Mouse (Mus musculus) stomach, embryonic 14.5 days (tissue): Measurements from ENCODE around the gene Hspb9. TPM values are rescaled to one million over a fixed set of nuclear protein-coding genes. Genes with fewer than 3 reads are reported as not detected.

Source experiments
- ATAC-seq: fragments of 200-750 bp; cut with Nextera tagmentation; 2 replicates; pipeline ENCODE4 v1.8.0; 2017; ENCODE audit warnings: low read depth, moderate TSS enrichment; ENCODE audit not compliant: insufficient number of reproducible peaks, insufficient read depth, low FRiP score
- H3K27ac ChIP-seq: fragments of 300-500 bp; sonication (generic); 2 replicates; pipeline ENCODE4 v1.5.1; 2014; ENCODE audit warnings: mild to moderate bottlenecking, low read length, moderate library complexity, mixed read lengths
- H3K27me3 ChIP-seq: fragments of 300-500 bp; sonication (generic); 2 replicates; pipeline ENCODE4 v1.6.1; 2014; ENCODE audit warnings: low read length, control low read depth, mixed read lengths; ENCODE audit not compliant: control insufficient read depth, insufficient read depth
- H3K36me3 ChIP-seq: fragments of 300-500 bp; sonication (generic); 2 replicates; pipeline ENCODE4 v1.6.1; 2014; ENCODE audit warnings: mild to moderate bottlenecking, control low read depth, low read length, moderate library complexity, mixed read lengths; ENCODE audit not compliant: control insufficient read depth, insufficient read depth
- H3K4me1 ChIP-seq: fragments of 300-500 bp; sonication (generic); 2 replicates; pipeline ENCODE4 v1.6.1; 2014; ENCODE audit warnings: low read length, control low read depth, mixed read lengths; ENCODE audit not compliant: control insufficient read depth, insufficient read depth
- H3K4me2 ChIP-seq: fragments of 300-500 bp; sonication (generic); replicated peaks from 2 replicates; pipeline ENCODE4 v1.6.1; 2014; ENCODE audit warnings: low read depth, low read length, control low read depth
- H3K4me3 ChIP-seq: fragments of 300-500 bp; sonication (generic); 2 replicates; pipeline ENCODE4 v1.5.1; 2014; ENCODE audit warnings: low read depth, low read length, control low read depth
- H3K9ac ChIP-seq: fragments of 300-500 bp; sonication (generic); replicated peaks from 2 replicates; pipeline ENCODE4 v1.6.1; 2014; ENCODE audit warnings: low read depth, mild to moderate bottlenecking, control low read depth, low read length, moderate library complexity, mixed read lengths
- H3K9me3 ChIP-seq: fragments of 300-500 bp; sonication (generic); 2 replicates; pipeline ENCODE4 v1.6.1; 2016; ENCODE audit warnings: low read depth, low read length, control low read depth; ENCODE audit not compliant: control insufficient read depth
- WGBS: fragments of 180-500 bp; shearing (Covaris S2); extraction: QIAGEN DNeasy Blood & Tissue Kit; methylation state at CpG from one replicate; pipeline ENCODE4 v1.1.7; 2014; 5-methylcytosine and 5-hydroxymethylcytosine counted together
- polyA plus RNA-seq: library from polyadenylated mRNA; unstranded; fragments of >200 nt; fragmentation: Nextera tagmentation; extraction: Ambion mirVana; gene quantifications from 2 replicates; pipeline ENCODE4 v1.2.1, GENCODE M21; 2014

The Hspb9 gene
- polyA plus RNA-seq, 1 experiment from 2014 or later, result 0.41 TPM

DNA sequence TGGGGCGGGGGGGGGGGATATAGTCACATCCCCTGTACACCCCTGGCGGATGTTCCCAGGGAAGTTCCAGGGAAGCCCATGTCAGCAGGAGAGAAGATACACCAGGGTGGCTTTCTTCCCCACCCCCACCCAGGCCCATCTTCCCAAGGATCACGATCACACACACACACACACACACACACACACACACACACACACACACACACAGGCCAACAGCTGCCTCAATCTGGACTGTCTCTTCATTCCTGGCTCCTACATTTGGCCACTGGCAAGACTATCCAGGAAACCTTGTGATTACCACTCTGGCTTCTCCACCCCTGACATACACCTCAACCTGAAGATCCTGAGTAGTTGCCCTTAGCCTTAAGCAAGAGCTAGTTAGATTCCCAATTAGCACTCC is 28.3 kb upstream of the Hspb9 start:
- Histone ChIP-seq H3K9me3 (no peaks in the 10 kb centered on the region), H3K36me3 (no peaks in the 10 kb centered on the region), H3K9ac (no peak overlapping the region), H3K4me2 (no peak overlapping the region), H3K4me3 (no peak overlapping the region), H3K4me1 (no peaks in the 10 kb centered on the region), H3K27ac (no peak overlapping the region), H3K27me3 (no peaks in the 10 kb centered on the region)
- no peak for ATAC-seq
- WGBS, result 85% methylated on average over 3 of the region's 3 CpGs

DNA sequence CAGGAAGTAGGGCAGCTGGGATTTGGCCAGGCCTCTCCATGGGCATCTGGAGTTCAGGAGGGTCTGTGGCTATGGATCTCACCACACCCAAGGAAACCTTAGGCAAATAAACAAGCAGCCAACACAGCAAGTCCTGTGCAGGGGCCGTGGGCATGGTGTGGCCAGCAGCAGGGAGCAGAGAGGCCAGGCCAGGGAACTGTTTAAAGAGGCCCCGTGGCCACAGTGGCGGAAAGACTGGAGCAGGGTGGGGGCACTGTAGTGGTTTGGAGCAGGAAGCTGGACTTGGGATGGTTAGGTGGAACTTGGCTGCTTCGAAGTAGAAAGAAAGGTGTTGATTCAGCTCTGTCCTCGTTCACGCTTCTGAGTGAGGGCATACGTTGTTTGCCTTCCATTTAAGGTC is 26.4 kb upstream of the Hspb9 start:
- Histone ChIP-seq H3K4me3 (no peak overlapping the region), H3K27me3 (no peaks in the 10 kb centered on the region), H3K27ac (no peak overlapping the region), H3K4me1 (no peaks in the 10 kb centered on the region), H3K36me3 (no peaks in the 10 kb centered on the region), H3K9me3 (no peaks in the 10 kb centered on the region), H3K9ac (no peak overlapping the region), H3K4me2 (no peak overlapping the region)
- 68% methylated on average over 7 of the region's 7 CpGs for WGBS
- no peak for ATAC-seq

DNA sequence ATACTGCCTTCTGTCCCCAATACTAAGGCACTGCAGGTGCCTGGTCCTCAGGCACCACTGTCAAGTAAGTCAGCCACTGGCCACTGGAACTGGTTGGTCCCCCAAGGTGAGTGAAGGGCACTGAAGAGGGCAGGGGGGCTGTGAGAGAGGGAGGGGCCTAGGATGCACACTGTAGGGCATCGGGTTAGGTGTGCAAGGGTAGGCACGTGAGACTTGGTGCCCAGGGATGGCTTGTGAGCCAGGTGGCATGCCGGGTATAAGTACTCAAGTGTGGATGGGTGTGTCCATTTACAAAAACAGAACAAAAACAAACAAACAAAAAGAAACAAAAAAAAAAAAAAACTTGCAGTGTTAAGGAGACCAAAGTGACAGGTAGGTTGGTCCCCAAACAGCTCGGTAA is 25.2 kb upstream of the Hspb9 start:
- 70% methylated on average over 4 of the region's 4 CpGs for WGBS
- H3K9me3 ChIP-seq, result no peaks in the 10 kb centered on the region
- no peak for ATAC-seq
- no peak overlapping the region for H3K27ac ChIP-seq
- no peak overlapping the region for H3K4me3 ChIP-seq
- no peak overlapping the region for H3K9ac ChIP-seq
- H3K36me3 ChIP-seq, result no peaks in the 10 kb centered on the region
- no peaks in the 10 kb centered on the region for H3K4me1 ChIP-seq
- H3K27me3 ChIP-seq, result no peaks in the 10 kb centered on the region
- no peak overlapping the region for H3K4me2 ChIP-seq

DNA sequence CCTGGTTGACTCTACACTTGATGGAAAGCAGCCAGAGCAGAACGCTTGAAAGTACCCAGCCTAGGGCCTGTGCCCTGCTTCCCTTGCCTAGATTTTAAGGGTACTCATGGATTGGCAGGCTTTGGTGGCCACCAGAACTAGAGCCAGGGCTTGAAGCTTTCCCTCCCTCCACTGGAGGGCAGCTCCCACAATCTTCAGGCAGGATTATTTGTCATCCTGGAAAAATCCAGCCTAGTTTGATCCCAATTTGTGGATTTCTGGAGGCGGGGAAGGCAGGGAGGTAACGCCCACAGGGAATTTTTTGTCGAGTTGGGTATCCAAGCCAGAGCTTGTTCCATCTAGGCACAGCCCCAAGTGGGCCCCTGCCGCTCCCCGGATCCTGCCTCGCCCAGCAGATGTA is 23.3 kb upstream of the Hspb9 start:
- ATAC-seq, result no peak

DNA sequence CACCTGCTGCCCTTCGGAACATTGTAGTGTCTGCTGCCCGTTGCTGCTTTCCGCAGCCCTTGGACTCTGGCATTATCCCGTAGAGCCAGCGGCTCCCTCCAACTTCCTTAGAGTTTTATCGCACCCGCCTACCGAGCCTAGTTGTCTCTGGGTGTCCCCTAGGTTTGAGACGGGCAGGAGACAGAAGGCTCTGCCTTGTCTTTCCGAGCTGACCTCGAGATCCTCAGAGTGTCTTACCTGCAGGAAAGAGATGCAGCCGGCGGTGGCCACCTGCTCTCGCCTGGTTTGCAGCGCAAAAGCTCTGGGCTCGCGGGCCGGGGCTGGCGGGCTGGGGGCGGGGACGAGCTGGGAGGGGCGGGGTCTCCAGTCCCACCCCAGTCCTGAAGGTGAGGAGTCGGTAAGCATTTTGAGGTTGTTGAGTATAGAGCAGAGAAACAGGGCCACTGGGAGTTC is 21.5 kb upstream of the Hspb9 start, which contains the start of gene Zfp385c:
TSS of gene Zfp385c (minus strand) at position 292 of the 453 bp plus-strand sequence.
- no peaks in the 10 kb centered on the region for H3K9me3 ChIP-seq

More for the DNA sequence above, 23.3 kb upstream of the Hspb9 start:
- no peaks in the 10 kb centered on the region for H3K36me3 ChIP-seq
- H3K27me3 ChIP-seq, result no peaks in the 10 kb centered on the region
- H3K9me3 ChIP-seq, result no peaks in the 10 kb centered on the region
- no peak overlapping the region for H3K27ac ChIP-seq
- no peak overlapping the region for H3K4me2 ChIP-seq
- H3K4me3 ChIP-seq, result no peak overlapping the region
- 74% methylated on average over 7 of the region's 7 CpGs for WGBS
- no peak overlapping the region for H3K9ac ChIP-seq
- no peaks in the 10 kb centered on the region for H3K4me1 ChIP-seq

DNA sequence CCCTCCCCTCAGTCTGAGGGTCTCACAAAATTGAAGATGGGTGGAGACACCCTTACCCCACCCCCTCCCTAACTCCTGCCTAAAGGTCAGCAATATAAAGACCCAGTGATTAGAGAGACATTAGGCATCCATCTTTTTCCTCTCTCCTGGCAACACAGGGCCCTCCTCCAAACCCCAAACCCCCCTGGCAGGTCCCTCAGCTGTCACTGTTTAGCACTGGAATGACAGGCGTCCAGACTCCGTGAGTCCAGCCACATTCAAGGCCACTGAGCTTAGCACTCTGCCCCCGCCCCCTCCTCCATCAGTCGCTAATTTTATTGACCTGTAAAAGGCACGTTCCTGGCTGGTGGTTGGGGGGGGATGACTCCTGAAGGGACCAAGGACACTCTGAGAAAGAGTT is 20.5 kb upstream of the Hspb9 start:
- 25% methylated on average over 5 of the region's 5 CpGs for WGBS
- no peak for ATAC-seq
- no peaks in the 10 kb centered on the region for H3K4me1 ChIP-seq

More for the DNA sequence above, 21.5 kb upstream of the Hspb9 start, which contains the start of gene Zfp385c:
- no peaks in the 10 kb centered on the region for H3K36me3 ChIP-seq
- H3K4me2 ChIP-seq, result peak within 1 kb of the TSS; percentile 48
- no peak within 1 kb of the TSS for H3K9ac ChIP-seq
- peak within 1 kb of the TSS; percentile 15; the same call in 1 of the 2 replicates for H3K4me3 ChIP-seq
- 1% methylated on average over 23 of the region's 23 CpGs for WGBS
- H3K27me3 ChIP-seq, result no peaks in the 10 kb centered on the region
- no peak within 1 kb of the TSS for H3K27ac ChIP-seq
- ATAC-seq, result no peak
- no peaks in the 10 kb centered on the region for H3K4me1 ChIP-seq

DNA sequence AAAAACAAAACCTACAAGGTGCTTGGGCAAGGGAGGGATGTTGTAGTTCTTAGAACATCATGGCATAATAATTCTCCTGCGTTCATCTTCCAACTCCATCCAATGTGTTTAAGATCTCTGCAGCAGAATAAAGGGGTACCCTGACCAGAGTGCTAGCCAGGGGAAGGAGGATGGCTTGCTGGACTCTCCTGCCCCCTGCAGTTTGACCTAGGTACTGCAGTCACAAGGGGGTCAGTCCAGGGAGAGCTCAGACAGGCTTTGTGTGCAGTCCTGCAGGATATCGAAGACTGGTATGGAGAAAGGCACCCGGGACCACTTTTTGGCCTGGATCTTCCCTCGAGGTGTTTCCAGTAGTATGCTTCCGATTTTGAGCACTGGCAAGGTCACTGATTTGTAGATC is 18.7 kb upstream of the Hspb9 start:
- Histone ChIP-seq H3K36me3 (no peaks in the 10 kb centered on the region), H3K4me1 (no peaks in the 10 kb centered on the region), H3K9me3 (no peaks in the 10 kb centered on the region), H3K9ac (no peak overlapping the region), H3K27ac (no peak overlapping the region), H3K27me3 (no peaks in the 10 kb centered on the region), H3K4me2 (no peak overlapping the region), H3K4me3 (no peak overlapping the region)
- ATAC-seq, result no peak
- 32% methylated on average over 5 of the region's 5 CpGs for WGBS

More for the DNA sequence above, 20.5 kb upstream of the Hspb9 start:
- no peak overlapping the region for H3K9ac ChIP-seq
- no peaks in the 10 kb centered on the region for H3K27me3 ChIP-seq
- H3K27ac ChIP-seq, result no peak overlapping the region
- H3K9me3 ChIP-seq, result no peaks in the 10 kb centered on the region
- H3K36me3 ChIP-seq, result no peaks in the 10 kb centered on the region
- no peak overlapping the region for H3K4me3 ChIP-seq
- H3K4me2 ChIP-seq, result no peak overlapping the region

DNA sequence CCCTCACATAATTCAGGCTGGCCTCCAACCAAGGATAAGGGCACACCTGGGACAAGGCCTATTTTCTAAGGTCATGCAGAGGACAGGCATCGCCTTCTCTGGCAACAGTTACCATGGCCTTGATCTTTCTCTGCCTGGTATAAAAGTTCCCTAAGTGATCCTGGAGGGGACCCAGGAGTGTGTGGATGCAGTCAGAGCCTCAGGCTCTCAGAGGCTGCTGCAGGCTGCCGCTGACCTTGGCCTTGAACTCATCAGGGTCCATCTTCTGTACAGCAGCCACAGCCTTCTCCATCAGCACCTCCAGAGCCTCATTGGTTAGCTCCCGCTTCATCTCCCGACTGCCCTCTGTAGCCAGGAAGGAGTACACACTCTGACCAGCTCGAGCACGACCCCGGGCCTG is 15.7 kb upstream of the Hspb9 start:
- Histone ChIP-seq H3K9ac (no peak overlapping the region), H3K27me3 (no peaks in the 10 kb centered on the region), H3K27ac (no peak overlapping the region), H3K9me3 (no peaks in the 10 kb centered on the region), H3K4me1 (peaks cover 3% of the 10 kb centered on the region; the same call in 1 of the 2 replicates), H3K4me2 (no peak overlapping the region), H3K36me3 (no peaks in the 10 kb centered on the region), H3K4me3 (no peak overlapping the region)
- WGBS, result 77% methylated on average over 7 of the region's 7 CpGs
- no peak for ATAC-seq

DNA sequence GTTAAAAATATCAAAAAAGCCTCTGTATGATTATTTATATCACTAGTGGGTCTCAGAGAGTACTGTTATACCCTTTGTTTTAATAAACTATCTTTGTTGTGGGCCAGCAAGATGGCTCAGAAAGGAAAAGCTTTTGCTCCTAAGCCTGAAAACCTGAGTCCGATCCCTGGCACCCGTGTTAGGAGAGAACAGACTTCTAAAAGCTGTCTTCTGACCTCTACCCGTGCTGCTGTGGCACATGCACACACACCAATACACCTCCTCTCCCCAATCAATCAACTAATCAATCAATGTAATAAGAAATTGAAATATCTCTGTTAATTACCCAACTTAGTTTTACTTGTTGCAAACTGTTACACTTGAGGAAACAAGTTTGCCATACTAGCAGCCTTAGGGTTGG is 12.9 kb upstream of the Hspb9 start:
- Histone ChIP-seq H3K4me1 (peaks cover 3% of the 10 kb centered on the region; the same call in 1 of the 2 replicates), H3K4me2 (no peak overlapping the region), H3K27me3 (no peaks in the 10 kb centered on the region), H3K9me3 (no peaks in the 10 kb centered on the region), H3K27ac (no peak overlapping the region), H3K9ac (no peak overlapping the region), H3K36me3 (peaks cover 8% of the 10 kb centered on the region; the same call in 1 of the 2 replicates), H3K4me3 (no peak overlapping the region)
- no peak for ATAC-seq
- WGBS, result 74% methylated on average over 3 of the region's 3 CpGs
